Mouse (Mus musculus): ENCODE data around the gene Zfp239. TPM values are rescaled to one million over a fixed set of nuclear protein-coding genes. Genes with fewer than 3 reads are reported as not detected.
A peak's percentile ranks its signal among the peaks of the same experiment; 100 is the strongest.

Gene Zfp239
- polyA plus RNA-seq, 1 experiment from 2014 or later: 6.1 TPM

GRCm38 (mm10) chr6:117907301-117907978 is 45.5 kb downstream of the Zfp239 start:
- ATAC-seq (ENCODE audit: low read depth) (peak; percentile 69), DNase-seq (ENCODE audit: low spot score) (peak; percentile 96)
- Histone ChIP-seq H3K27ac (replicated peaks; ENCODE audit: low read depth, low read length) (peak overlapping the region; percentile 99), H3K9me3 (ENCODE audit: control insufficient read depth, low read length) (no peaks in the 10 kb centered on the region), H3K27me3 (replicated peaks; ENCODE audit: control insufficient read depth, insufficient read depth, low read length) (no peaks in the 10 kb centered on the region), H3K4me2 (ENCODE audit: low read depth, low read length) (peak overlapping the region; percentile 84), H3K9ac (ENCODE audit: low read depth, low read length) (peak overlapping the region; percentile 97), H3K36me3 (ENCODE audit: control insufficient read depth, insufficient read depth, low read length) (no peaks in the 10 kb centered on the region), H3K4me1 (ENCODE audit: control insufficient read depth, insufficient read depth, low read length) (peaks cover 19% of the 10 kb centered on the region), H3K4me3 (ENCODE audit: low read depth, low read length) (peak overlapping the region; percentile 99)
- 0% methylated on average over 1 of the region's 77 CpGs for WGBS

GRCm38 (mm10) chr6:117907979-117908355 is 46.1 kb downstream of the Zfp239 start:
- peak overlapping the region; percentile 84 for H3K4me2 ChIP-seq (ENCODE audit: low read depth, low read length)
- DNase-seq (ENCODE audit: low spot score): no peak
- no peaks in the 10 kb centered on the region for H3K36me3 ChIP-seq (ENCODE audit: control insufficient read depth, insufficient read depth, low read length)
- H3K4me1 ChIP-seq (ENCODE audit: control insufficient read depth, insufficient read depth, low read length): peaks cover 19% of the 10 kb centered on the region
- ATAC-seq (ENCODE audit: low read depth): no peak
- 0% methylated on average over 23 of the region's 26 CpGs for WGBS
- no peaks in the 10 kb centered on the region for H3K9me3 ChIP-seq (ENCODE audit: control insufficient read depth, low read length)
- H3K27ac ChIP-seq (replicated peaks; ENCODE audit: low read depth, low read length): peak overlapping the region; percentile 99
- peak overlapping the region; percentile 97 for H3K9ac ChIP-seq (ENCODE audit: low read depth, low read length)
- H3K4me3 ChIP-seq (ENCODE audit: low read depth, low read length): peak overlapping the region; percentile 99
- no peaks in the 10 kb centered on the region for H3K27me3 ChIP-seq (replicated peaks; ENCODE audit: control insufficient read depth, insufficient read depth, low read length)

GRCm38 (mm10) chr6:117908424-117908900 is 46.6 kb downstream of the Zfp239 start:
- Histone ChIP-seq H3K9ac (ENCODE audit: low read depth, low read length) (peak overlapping the region; percentile 97), H3K36me3 (ENCODE audit: control insufficient read depth, insufficient read depth, low read length) (no peaks in the 10 kb centered on the region), H3K9me3 (ENCODE audit: control insufficient read depth, low read length) (no peaks in the 10 kb centered on the region), H3K27ac (replicated peaks; ENCODE audit: low read depth, low read length) (no peak overlapping the region), H3K27me3 (replicated peaks; ENCODE audit: control insufficient read depth, insufficient read depth, low read length) (no peaks in the 10 kb centered on the region), H3K4me1 (ENCODE audit: control insufficient read depth, insufficient read depth, low read length) (peaks cover 19% of the 10 kb centered on the region), H3K4me3 (ENCODE audit: low read depth, low read length) (peak overlapping the region; percentile 99), H3K4me2 (ENCODE audit: low read depth, low read length) (peak overlapping the region; percentile 84)
- DNase-seq (ENCODE audit: low spot score) (no peak), ATAC-seq (ENCODE audit: low read depth) (no peak)
- under 1% methylated on average over 14 of the region's 14 CpGs for WGBS

GRCm38 (mm10) chr6:117910120-117910661 is 48.3 kb downstream of the Zfp239 start:
- Histone ChIP-seq H3K36me3 (ENCODE audit: control insufficient read depth, insufficient read depth, low read length) (no peaks in the 10 kb centered on the region), H3K4me1 (ENCODE audit: control insufficient read depth, insufficient read depth, low read length) (peaks cover 18% of the 10 kb centered on the region), H3K27ac (replicated peaks; ENCODE audit: low read depth, low read length) (no peak overlapping the region), H3K4me2 (ENCODE audit: low read depth, low read length) (peak overlapping the region; percentile 84; the same call in 1 of the 2 replicates), H3K27me3 (replicated peaks; ENCODE audit: control insufficient read depth, insufficient read depth, low read length) (no peaks in the 10 kb centered on the region), H3K9me3 (ENCODE audit: control insufficient read depth, low read length) (no peaks in the 10 kb centered on the region), H3K4me3 (ENCODE audit: low read depth, low read length) (no peak overlapping the region), H3K9ac (ENCODE audit: low read depth, low read length) (no peak overlapping the region)
- ATAC-seq (ENCODE audit: low read depth): no peak
- no peak for DNase-seq (ENCODE audit: low spot score)
- WGBS: 79% methylated on average over 6 of the region's 6 CpGs

- H3K4me1 ChIP-seq (ENCODE audit: control insufficient read depth, insufficient read depth, low read length): peaks cover 20% of the 10 kb centered on the region
- no peak overlapping the region for H3K9ac ChIP-seq (ENCODE audit: low read depth, low read length)
- peaks cover 5% of the 10 kb centered on the region; the same call in 1 of the 2 replicates for H3K36me3 ChIP-seq (ENCODE audit: control insufficient read depth, insufficient read depth, low read length)
- H3K4me3 ChIP-seq (ENCODE audit: low read depth, low read length): no peak overlapping the region
- no peak overlapping the region for H3K27ac ChIP-seq (replicated peaks; ENCODE audit: low read depth, low read length)
- H3K27me3 ChIP-seq (replicated peaks; ENCODE audit: control insufficient read depth, insufficient read depth, low read length): no peaks in the 10 kb centered on the region
- H3K9me3 ChIP-seq (ENCODE audit: control insufficient read depth, low read length): no peaks in the 10 kb centered on the region
- DNase-seq (ENCODE audit: low spot score) (no peak), ATAC-seq (ENCODE audit: low read depth) (no peak)
- no peak overlapping the region for H3K4me2 ChIP-seq (ENCODE audit: low read depth, low read length)
These were observed 52.6 kb downstream of the Zfp239 start for GRCm38 (mm10) chr6:117914541-117914940.

GRCm38 (mm10) chr6:117916205-117916736 is 54.4 kb downstream of the Zfp239 start:
- Histone ChIP-seq H3K4me1 (ENCODE audit: control insufficient read depth, insufficient read depth, low read length) (peaks cover 20% of the 10 kb centered on the region), H3K9me3 (ENCODE audit: control insufficient read depth, low read length) (no peaks in the 10 kb centered on the region), H3K27ac (replicated peaks; ENCODE audit: low read depth, low read length) (peak overlapping the region; percentile 95), H3K4me3 (ENCODE audit: low read depth, low read length) (peak overlapping the region; percentile 63), H3K36me3 (ENCODE audit: control insufficient read depth, insufficient read depth, low read length) (peaks cover 20% of the 10 kb centered on the region), H3K9ac (ENCODE audit: low read depth, low read length) (peak overlapping the region; percentile 77), H3K4me2 (ENCODE audit: low read depth, low read length) (peak overlapping the region; percentile 61), H3K27me3 (replicated peaks; ENCODE audit: control insufficient read depth, insufficient read depth, low read length) (no peaks in the 10 kb centered on the region)
- ATAC-seq (ENCODE audit: low read depth): no peak
- DNase-seq (ENCODE audit: low spot score): no peak
- 1% methylated on average over 12 of the region's 12 CpGs for WGBS

GRCm38 (mm10) chr6:117916737-117917426 is 55.0 kb downstream of the Zfp239 start:
- Histone ChIP-seq H3K9me3 (ENCODE audit: control insufficient read depth, low read length) (no peaks in the 10 kb centered on the region), H3K4me1 (ENCODE audit: control insufficient read depth, insufficient read depth, low read length) (peaks cover 20% of the 10 kb centered on the region), H3K27me3 (replicated peaks; ENCODE audit: control insufficient read depth, insufficient read depth, low read length) (no peaks in the 10 kb centered on the region), H3K4me3 (ENCODE audit: low read depth, low read length) (peak overlapping the region; percentile 63), H3K27ac (replicated peaks; ENCODE audit: low read depth, low read length) (peak overlapping the region; percentile 95), H3K36me3 (ENCODE audit: control insufficient read depth, insufficient read depth, low read length) (peaks cover 26% of the 10 kb centered on the region), H3K9ac (ENCODE audit: low read depth, low read length) (peak overlapping the region; percentile 77), H3K4me2 (ENCODE audit: low read depth, low read length) (peak overlapping the region; percentile 61)
- DNase-seq (ENCODE audit: low spot score) (peak; percentile 88), ATAC-seq (ENCODE audit: low read depth) (peak; percentile 95)
- under 1% methylated on average over 54 of the region's 62 CpGs for WGBS

GRCm38 (mm10) chr6:117917576-117917975 is 55.7 kb downstream of the Zfp239 start:
- ATAC-seq (ENCODE audit: low read depth): peak; percentile 64
- H3K27me3 ChIP-seq (replicated peaks; ENCODE audit: control insufficient read depth, insufficient read depth, low read length): no peaks in the 10 kb centered on the region
- peak overlapping the region; percentile 63 for H3K4me3 ChIP-seq (ENCODE audit: low read depth, low read length)
- H3K4me1 ChIP-seq (ENCODE audit: control insufficient read depth, insufficient read depth, low read length): peaks cover 20% of the 10 kb centered on the region
- peaks cover 31% of the 10 kb centered on the region for H3K36me3 ChIP-seq (ENCODE audit: control insufficient read depth, insufficient read depth, low read length)
- WGBS: 1% methylated on average over 21 of the region's 21 CpGs
- peak overlapping the region; percentile 61 for H3K4me2 ChIP-seq (ENCODE audit: low read depth, low read length)
- peak; percentile 88 for DNase-seq (ENCODE audit: low spot score)
- H3K27ac ChIP-seq (replicated peaks; ENCODE audit: low read depth, low read length): peak overlapping the region; percentile 95
- peak overlapping the region; percentile 77 for H3K9ac ChIP-seq (ENCODE audit: low read depth, low read length)
- no peaks in the 10 kb centered on the region for H3K9me3 ChIP-seq (ENCODE audit: control insufficient read depth, low read length)
